Mouse (Mus musculus) 416B (cell line): ENCODE results near the gene Rrnad1.
A peak's percentile ranks its signal among the peaks of the same experiment; 100 is the strongest.

Source experiments
- DNase-seq: peaks from one replicate; pipeline ENCODE4 v3.0.0; 2011; ENCODE audit warnings: low read depth

The Rrnad1 gene

GRCm38 (mm10) chr3:87884708-87885251 is 45.7 kb downstream of the Rrnad1 start:
- DNase-seq, result peak; percentile 72

- DNase-seq, result no peak
These were observed 46.2 kb downstream of the Rrnad1 start for GRCm38 (mm10) chr3:87884291-87884690.

GRCm38 (mm10) chr3:87877730-87878129 is 52.8 kb downstream of the Rrnad1 start:
- DNase-seq, result no peak
